Mouse (Mus musculus) embryonic facial prominence, embryonic 13.5 days (tissue): ENCODE measurements around the gene Teddm3. TPM values are rescaled to one million over a fixed set of nuclear protein-coding genes. Genes with fewer than 3 reads are reported as not detected.
"Not testable (repeated sequence)": the region's sequence is repeated elsewhere in the genome, so short reads cannot be mapped to it uniquely, and the experiment has no call there.

Experiments
- ATAC-seq: fragments of 200-750 bp; cut with Nextera tagmentation; 2 replicates; pipeline ENCODE4 v1.8.0; 2017; ENCODE audit warnings: low read depth; ENCODE audit not compliant: insufficient number of reproducible peaks, insufficient read depth, low FRiP score, low TSS enrichment
- H3K27ac ChIP-seq: fragments of 300-500 bp; sonication (generic); 2 replicates; pipeline ENCODE4 v1.5.1; 2015; ENCODE audit warnings: moderate library complexity, mild to moderate bottlenecking, inconsistent platforms
- H3K27me3 ChIP-seq: fragments of 300-500 bp; sonication (generic); 2 replicates; pipeline ENCODE4 v1.6.1; 2015; ENCODE audit warnings: mild to moderate bottlenecking, inconsistent platforms
- H3K36me3 ChIP-seq: fragments of 300-500 bp; sonication (generic); 2 replicates; pipeline ENCODE4 v1.6.1; 2015; ENCODE audit warnings: mild to moderate bottlenecking, inconsistent platforms
- H3K4me1 ChIP-seq: fragments of 300-500 bp; sonication (generic); 2 replicates; pipeline ENCODE4 v1.6.1; 2015; ENCODE audit warnings: inconsistent platforms
- H3K4me2 ChIP-seq: fragments of 300-500 bp; sonication (generic); 2 replicates; pipeline ENCODE4 v1.6.1; 2015; ENCODE audit warnings: moderate library complexity, mild to moderate bottlenecking, inconsistent platforms
- H3K4me3 ChIP-seq: fragments of 300-500 bp; sonication (generic); 2 replicates; pipeline ENCODE4 v1.5.1; 2015; ENCODE audit warnings: mild to moderate bottlenecking, inconsistent platforms
- H3K9ac ChIP-seq: fragments of 300-500 bp; sonication (generic); 2 replicates; pipeline ENCODE4 v1.6.1; 2015; ENCODE audit warnings: mild to moderate bottlenecking, inconsistent platforms
- H3K9me3 ChIP-seq: fragments of 300-500 bp; sonication (generic); 2 replicates; pipeline ENCODE4 v1.6.1; 2016; ENCODE audit warnings: inconsistent platforms
- WGBS: fragments of 180-500 bp; shearing (Covaris S2); methylation state at CpG from one replicate; pipeline ENCODE4 v1.1.7; 2015; ENCODE audit warnings: mixed read lengths; 5-methylcytosine and 5-hydroxymethylcytosine counted together
- polyA plus RNA-seq: library from polyadenylated mRNA; unstranded; fragments of >200 nt; fragmentation: Nextera tagmentation; extraction: Ambion mirVana; gene quantifications from 2 replicates; pipeline ENCODE4 v1.2.1, GENCODE M21; 2015

Teddm3 gene
- polyA plus RNA-seq, result not detected in 2 replicates

- H3K4me3 ChIP-seq, ATAC-seq, H3K4me2 ChIP-seq, H3K9ac ChIP-seq, H3K4me1 ChIP-seq, H3K27me3 ChIP-seq, H3K9me3 ChIP-seq, H3K27ac ChIP-seq, H3K36me3 ChIP-seq: not testable (repeated sequence)
- WGBS, result no CpG with 5 or more reads among the region's 2 CpGs
Observed at GRCm38 (mm10) chr16:21153900-21154299, at the start of gene Teddm3. Gene Teddm3, minus strand, starts transcription at chr16:21154000.

GRCm38 (mm10) chr16:21202731-21203130 lies 48.9 kb upstream of the Teddm3 start:
- WGBS, result 70% methylated on average over 4 of the region's 4 CpGs
- ATAC-seq, result no peak

GRCm38 (mm10) chr16:21199426-21199825 lies 45.6 kb upstream of the Teddm3 start:
- no peak overlapping the region for H3K9ac ChIP-seq
- 59% methylated on average over 8 of the region's 8 CpGs for WGBS
- H3K4me1 ChIP-seq, result peaks cover 5% of the 10 kb centered on the region; the same call in 1 of the 2 replicates
- H3K4me3 ChIP-seq, result no peak overlapping the region
- no peaks in the 10 kb centered on the region for H3K27me3 ChIP-seq
- H3K4me2 ChIP-seq, result no peak overlapping the region
- ATAC-seq, result no peak
- no peaks in the 10 kb centered on the region for H3K9me3 ChIP-seq
- H3K27ac ChIP-seq, result no peak overlapping the region
- no peaks in the 10 kb centered on the region for H3K36me3 ChIP-seq

More at GRCm38 (mm10) chr16:21202731-21203130, 48.9 kb upstream of the Teddm3 start:
- Histone ChIP-seq H3K4me3 (no peak overlapping the region), H3K27ac (no peak overlapping the region), H3K4me2 (no peak overlapping the region), H3K4me1 (peaks cover 17% of the 10 kb centered on the region), H3K36me3 (no peaks in the 10 kb centered on the region), H3K27me3 (no peaks in the 10 kb centered on the region), H3K9ac (no peak overlapping the region), H3K9me3 (no peaks in the 10 kb centered on the region)

- ATAC-seq, result no peak
- no peaks in the 10 kb centered on the region for H3K27me3 ChIP-seq
- H3K9me3 ChIP-seq, result no peaks in the 10 kb centered on the region
- no peak overlapping the region for H3K27ac ChIP-seq
- no peak overlapping the region for H3K4me3 ChIP-seq
- H3K4me1 ChIP-seq, result no peaks in the 10 kb centered on the region
- H3K36me3 ChIP-seq, result no peaks in the 10 kb centered on the region
- H3K4me2 ChIP-seq, result no peak overlapping the region
- WGBS, result 8% methylated on average over 1 of the region's 1 CpGs
- H3K9ac ChIP-seq, result no peak overlapping the region
Observed at GRCm38 (mm10) chr16:21198529-21198928, 44.7 kb upstream of the Teddm3 start.

- H3K4me3 ChIP-seq, result no peak overlapping the region
- whole genome bisulfite sequencing, result 89% methylated on average over 7 of the region's 7 CpGs
- no peaks in the 10 kb centered on the region for H3K4me1 ChIP-seq
- no peak overlapping the region for H3K4me2 ChIP-seq
- no peaks in the 10 kb centered on the region for H3K27me3 ChIP-seq
- ATAC-seq, result no peak
- no peak overlapping the region for H3K9ac ChIP-seq
- H3K36me3 ChIP-seq, result no peaks in the 10 kb centered on the region
- no peak overlapping the region for H3K27ac ChIP-seq
- H3K9me3 ChIP-seq, result no peaks in the 10 kb centered on the region
Observed at GRCm38 (mm10) chr16:21198006-21198405, 44.2 kb upstream of the Teddm3 start.

- 86% methylated on average over 4 of the region's 4 CpGs for WGBS
- Histone ChIP-seq H3K36me3 (no peaks in the 10 kb centered on the region), H3K27ac (no peak overlapping the region), H3K27me3 (no peaks in the 10 kb centered on the region), H3K4me2 (no peak overlapping the region), H3K9me3 (no peaks in the 10 kb centered on the region), H3K4me3 (no peak overlapping the region), H3K4me1 (no peaks in the 10 kb centered on the region), H3K9ac (no peak overlapping the region)
- ATAC-seq, result no peak
Observed at GRCm38 (mm10) chr16:21197542-21197941, 43.7 kb upstream of the Teddm3 start.

GRCm38 (mm10) chr16:21196576-21196975 lies 42.8 kb upstream of the Teddm3 start:
- WGBS, result 86% methylated on average over 3 of the region's 3 CpGs
- no peak overlapping the region for H3K27ac ChIP-seq
- no peak overlapping the region for H3K9ac ChIP-seq
- ATAC-seq, result no peak
- H3K9me3 ChIP-seq, result no peaks in the 10 kb centered on the region
- no peaks in the 10 kb centered on the region for H3K4me1 ChIP-seq
- no peaks in the 10 kb centered on the region for H3K36me3 ChIP-seq
- H3K27me3 ChIP-seq, result no peaks in the 10 kb centered on the region
- no peak overlapping the region for H3K4me2 ChIP-seq
- no peak overlapping the region for H3K4me3 ChIP-seq

- H3K4me2 ChIP-seq, result no peak overlapping the region
- no peaks in the 10 kb centered on the region for H3K36me3 ChIP-seq
- no peak overlapping the region for H3K27ac ChIP-seq
- no peaks in the 10 kb centered on the region for H3K4me1 ChIP-seq
- 54% methylated on average over 8 of the region's 8 CpGs for WGBS
- H3K9ac ChIP-seq, result no peak overlapping the region
- H3K9me3 ChIP-seq, result no peaks in the 10 kb centered on the region
- H3K4me3 ChIP-seq, result no peak overlapping the region
- no peak for ATAC-seq
- H3K27me3 ChIP-seq, result no peaks in the 10 kb centered on the region
Observed at GRCm38 (mm10) chr16:21195260-21195866, 41.6 kb upstream of the Teddm3 start.

GRCm38 (mm10) chr16:21194182-21194581 lies 40.4 kb upstream of the Teddm3 start:
- ATAC-seq, result no peak
- Histone ChIP-seq H3K27ac (no peak overlapping the region), H3K4me1 (peaks cover under 1% of the 10 kb centered on the region; the same call in 1 of the 2 replicates), H3K27me3 (no peaks in the 10 kb centered on the region), H3K9ac (no peak overlapping the region), H3K36me3 (no peaks in the 10 kb centered on the region), H3K4me3 (no peak overlapping the region), H3K9me3 (no peaks in the 10 kb centered on the region), H3K4me2 (no peak overlapping the region)
- WGBS, result 88% methylated on average over 12 of the region's 12 CpGs

- Histone ChIP-seq H3K27ac (no peak overlapping the region), H3K27me3 (no peaks in the 10 kb centered on the region), H3K36me3 (no peaks in the 10 kb centered on the region), H3K9ac (no peak overlapping the region), H3K4me1 (peaks cover 5% of the 10 kb centered on the region; the same call in 1 of the 2 replicates), H3K4me3 (no peak overlapping the region), H3K4me2 (no peak overlapping the region), H3K9me3 (no peaks in the 10 kb centered on the region)
- 38% methylated on average over 7 of the region's 7 CpGs for WGBS
- ATAC-seq, result no peak
Observed at GRCm38 (mm10) chr16:21192509-21193354, 38.9 kb upstream of the Teddm3 start.

- Histone ChIP-seq H3K9ac (no peak overlapping the region), H3K9me3 (no peaks in the 10 kb centered on the region), H3K36me3 (no peaks in the 10 kb centered on the region), H3K27ac (no peak overlapping the region), H3K4me2 (no peak overlapping the region), H3K4me3 (no peak overlapping the region), H3K27me3 (no peaks in the 10 kb centered on the region), H3K4me1 (peaks cover 7% of the 10 kb centered on the region; the same call in 1 of the 2 replicates)
- ATAC-seq, result no peak
- WGBS, result 60% methylated on average over 14 of the region's 14 CpGs
Observed at GRCm38 (mm10) chr16:21191569-21191968, 37.8 kb upstream of the Teddm3 start.

GRCm38 (mm10) chr16:21188345-21188744 lies 34.5 kb upstream of the Teddm3 start:
- no peak overlapping the region for H3K9ac ChIP-seq
- no peak overlapping the region for H3K4me2 ChIP-seq
- ATAC-seq, result no peak
- H3K27ac ChIP-seq, result no peak overlapping the region
- H3K4me3 ChIP-seq, result no peak overlapping the region
- no peaks in the 10 kb centered on the region for H3K27me3 ChIP-seq
- WGBS, result 76% methylated on average over 3 of the region's 3 CpGs
- H3K36me3 ChIP-seq, result no peaks in the 10 kb centered on the region
- H3K9me3 ChIP-seq, result no peaks in the 10 kb centered on the region
- H3K4me1 ChIP-seq, result peaks cover 7% of the 10 kb centered on the region; the same call in 1 of the 2 replicates
